Mouse (Mus musculus): ENCODE measurements around the gene Pde4b. TPM values are rescaled to one million over a fixed set of nuclear protein-coding genes. Genes with fewer than 3 reads are reported as not detected.

The Pde4b gene
- polyA plus RNA-seq, 3 experiments from 2014 or later: 35.9 to 91.8 (median 73.1) TPM

- no peak for ATAC-seq
Observed at GRCm38 (mm10) chr4:102186888-102187287, 99.5 kb downstream of the Pde4b start.

- no peak for ATAC-seq
Observed at GRCm38 (mm10) chr4:102197707-102198106, 110.4 kb downstream of the Pde4b start.

GRCm38 (mm10) chr4:102209773-102210172 lies 122.4 kb downstream of the Pde4b start:
- ATAC-seq: no peak

GRCm38 (mm10) chr4:102226700-102227099 lies 139.4 kb downstream of the Pde4b start:
- no peak for ATAC-seq

GRCm38 (mm10) chr4:102228953-102229586 lies 141.7 kb downstream of the Pde4b start:
- no peak for ATAC-seq

- ATAC-seq: no peak
Observed at GRCm38 (mm10) chr4:102230898-102231297, 143.6 kb downstream of the Pde4b start.

GRCm38 (mm10) chr4:102233633-102234032 lies 146.3 kb downstream of the Pde4b start:
- ATAC-seq: no peak

- ATAC-seq: no peak
Observed at GRCm38 (mm10) chr4:102235151-102235550, 147.8 kb downstream of the Pde4b start.

GRCm38 (mm10) chr4:102239102-102239501 lies 151.8 kb downstream of the Pde4b start:
- ATAC-seq: no peak

- no peak for ATAC-seq
Observed at GRCm38 (mm10) chr4:102239657-102240390, 152.5 kb downstream of the Pde4b start.

- ATAC-seq: no peak
Observed at GRCm38 (mm10) chr4:102240754-102241427, 153.5 kb downstream of the Pde4b start.

GRCm38 (mm10) chr4:102253994-102254393 lies 166.7 kb downstream of the Pde4b start:
- no peak for ATAC-seq

- no peak for ATAC-seq
Observed at GRCm38 (mm10) chr4:102254466-102255294, 167.3 kb downstream of the Pde4b start.

GRCm38 (mm10) chr4:102255295-102255670 lies 167.9 kb downstream of the Pde4b start:
- no peak for ATAC-seq

GRCm38 (mm10) chr4:102256170-102256960 lies 169.0 kb downstream of the Pde4b start:
- peak; percentile 48 for ATAC-seq

GRCm38 (mm10) chr4:102260216-102260615 lies 172.9 kb downstream of the Pde4b start:
- no peak for ATAC-seq

GRCm38 (mm10) chr4:102272313-102272712 lies 185.0 kb downstream of the Pde4b start:
- no peak for ATAC-seq

- no peak for ATAC-seq
Observed at GRCm38 (mm10) chr4:102272749-102273148, 185.4 kb downstream of the Pde4b start.

- no peak for ATAC-seq
Observed at GRCm38 (mm10) chr4:102275716-102276115, 188.4 kb downstream of the Pde4b start.

GRCm38 (mm10) chr4:102278958-102279357 lies 191.6 kb downstream of the Pde4b start:
- peak; percentile 58 for ATAC-seq

GRCm38 (mm10) chr4:102287172-102287571 lies 199.8 kb downstream of the Pde4b start:
- ATAC-seq: no peak
